Mouse (Mus musculus) hindbrain, embryonic 16.5 days (tissue): ENCODE results near the gene Lins1. TPM values are rescaled to one million over a fixed set of nuclear protein-coding genes. Genes with fewer than 3 reads are reported as not detected.

Experiments used
- ATAC-seq: fragments of 200-750 bp; cut with Nextera tagmentation; 2 replicates; pipeline ENCODE4 v1.8.0; 2017; ENCODE audit warnings: moderate TSS enrichment, moderate library complexity
- H3K27ac ChIP-seq: fragments of 300-500 bp; sonication (generic); 2 replicates; pipeline ENCODE4 v1.5.1; 2014; ENCODE audit warnings: low read depth, mild to moderate bottlenecking, control low read depth, low read length, moderate library complexity
- H3K27me3 ChIP-seq: fragments of 300-500 bp; sonication (generic); replicated peaks from 2 replicates; pipeline ENCODE4 v1.6.1; 2014; ENCODE audit warnings: low read length; ENCODE audit not compliant: control insufficient read depth, insufficient read depth
- H3K36me3 ChIP-seq: fragments of 300-500 bp; sonication (generic); 2 replicates; pipeline ENCODE4 v1.6.1; 2014; ENCODE audit warnings: mild to moderate bottlenecking, low read length, moderate library complexity, mixed read lengths; ENCODE audit not compliant: control insufficient read depth, insufficient read depth
- H3K4me1 ChIP-seq: fragments of 300-500 bp; sonication (generic); 2 replicates; pipeline ENCODE4 v1.6.1; 2014; ENCODE audit warnings: low read depth, low read length; ENCODE audit not compliant: control insufficient read depth, insufficient read depth
- H3K4me2 ChIP-seq: fragments of 300-500 bp; sonication (generic); 2 replicates; pipeline ENCODE4 v1.6.1; 2014; ENCODE audit warnings: mild to moderate bottlenecking, low read length, control low read depth, moderate library complexity
- H3K4me3 ChIP-seq: fragments of 300-500 bp; sonication (generic); 2 replicates; pipeline ENCODE4 v1.5.1; 2014; ENCODE audit warnings: mild to moderate bottlenecking, low read length, control low read depth, moderate library complexity
- H3K9ac ChIP-seq: fragments of 300-500 bp; sonication (generic); 2 replicates; pipeline ENCODE4 v1.6.1; 2014; ENCODE audit warnings: low read depth, mild to moderate bottlenecking, control low read depth, low read length, moderate library complexity
- H3K9me3 ChIP-seq: fragments of 300-500 bp; sonication (generic); 2 replicates; pipeline ENCODE4 v1.6.1; 2014; ENCODE audit warnings: mild to moderate bottlenecking, low read length, moderate library complexity; ENCODE audit not compliant: control insufficient read depth
- WGBS: fragments of 180-500 bp; shearing (Covaris S2); extraction: QIAGEN DNeasy Blood & Tissue Kit; methylation state at CpG from one replicate; pipeline ENCODE4 v1.1.7; 2014; 5-methylcytosine and 5-hydroxymethylcytosine counted together
- polyA plus RNA-seq: library from polyadenylated mRNA; unstranded; fragments of >200 nt; fragmentation: Nextera tagmentation; extraction: Ambion mirVana; gene quantifications from 2 replicates; pipeline ENCODE4 v1.2.1, GENCODE M21; 2015

The Lins1 gene
- polyA plus RNA-seq = 16.2 and 18.8 TPM in 2 replicates

GRCm38 (mm10) chr7:66689620-66690360, at the start of gene Lins1:
Lins1 (plus strand) TSS chr7:66689889.
- Histone ChIP-seq H3K4me3 (peak within 1 kb of the TSS; percentile 91), H3K27me3 (no peaks in the 10 kb centered on the region), H3K9me3 (no peaks in the 10 kb centered on the region), H3K36me3 (no peaks in the 10 kb centered on the region; the same call in 1 of the 2 replicates), H3K4me1 (peaks cover 14% of the 10 kb centered on the region), H3K4me2 (peak within 1 kb of the TSS; percentile 79), H3K27ac (peak within 1 kb of the TSS; percentile 98), H3K9ac (peak within 1 kb of the TSS; percentile 93)
- WGBS = under 1% methylated on average over 39 of the region's 52 CpGs
- ATAC-seq = peak; percentile 99

DNA sequence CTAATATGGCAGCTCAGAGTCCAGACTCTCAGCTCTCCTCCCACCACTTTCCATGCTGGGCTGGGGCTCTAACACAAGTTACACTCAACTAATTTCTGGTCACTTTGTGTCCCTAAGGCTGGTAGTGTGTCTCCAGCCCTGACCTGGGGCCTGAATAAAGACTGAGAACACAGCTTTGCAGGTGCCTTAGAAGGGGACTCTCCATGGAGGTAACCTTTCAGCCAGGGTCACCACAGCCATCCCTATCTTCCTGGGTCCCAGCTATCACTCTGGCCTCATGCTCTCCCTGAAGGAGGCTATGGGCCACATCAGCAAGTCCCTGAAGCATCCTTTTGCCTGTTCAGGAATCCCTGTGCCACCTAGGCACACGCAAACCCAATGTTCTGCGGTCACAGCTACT, 44.0 kb upstream of the Lins1 start:
- ATAC-seq = no peak
- WGBS = 98% methylated on average over 2 of the region's 2 CpGs

GRCm38 (mm10) chr7:66649181-66649580, 40.5 kb upstream of the Lins1 start:
- 88% methylated on average over 2 of the region's 2 CpGs for WGBS
- H3K4me2 ChIP-seq = no peak overlapping the region
- no peak overlapping the region for H3K27ac ChIP-seq
- no peaks in the 10 kb centered on the region for H3K27me3 ChIP-seq
- peaks cover 3% of the 10 kb centered on the region; the same call in 1 of the 2 replicates for H3K36me3 ChIP-seq
- ATAC-seq = no peak
- H3K4me3 ChIP-seq = no peak overlapping the region
- no peak overlapping the region for H3K9ac ChIP-seq
- H3K4me1 ChIP-seq = no peaks in the 10 kb centered on the region
- H3K9me3 ChIP-seq = no peaks in the 10 kb centered on the region

More for the DNA sequence above, 44.0 kb upstream of the Lins1 start:
- Histone ChIP-seq H3K4me1 (no peaks in the 10 kb centered on the region), H3K4me2 (no peak overlapping the region), H3K4me3 (no peak overlapping the region), H3K27ac (no peak overlapping the region), H3K9ac (no peak overlapping the region), H3K36me3 (peaks cover 10% of the 10 kb centered on the region; the same call in 1 of the 2 replicates), H3K9me3 (no peaks in the 10 kb centered on the region), H3K27me3 (no peaks in the 10 kb centered on the region)

DNA sequence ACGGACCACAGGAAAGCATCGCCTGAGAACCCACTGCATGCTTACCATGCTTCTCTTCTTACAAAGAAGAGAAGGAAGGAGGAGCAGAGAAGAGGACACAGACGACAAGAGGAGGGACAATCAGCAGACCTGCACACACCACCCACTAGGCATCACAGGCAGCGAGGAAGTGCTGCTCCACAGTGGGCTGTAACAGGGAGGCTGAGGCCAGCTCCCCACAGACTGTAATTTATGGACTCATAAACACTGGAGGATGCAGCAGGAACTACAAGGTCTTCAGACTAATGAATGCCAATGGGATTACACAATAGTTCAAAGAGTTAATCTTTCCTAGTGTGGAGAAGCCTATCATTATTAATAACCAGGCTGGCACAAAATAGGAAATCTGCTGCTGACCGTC, 38.8 kb upstream of the Lins1 start:
- Histone ChIP-seq H3K4me3 (no peak overlapping the region), H3K36me3 (peaks cover 9% of the 10 kb centered on the region; the same call in 1 of the 2 replicates), H3K9ac (no peak overlapping the region), H3K4me2 (no peak overlapping the region), H3K27ac (no peak overlapping the region), H3K9me3 (no peaks in the 10 kb centered on the region), H3K4me1 (no peaks in the 10 kb centered on the region), H3K27me3 (no peaks in the 10 kb centered on the region)
- 70% methylated on average over 5 of the region's 5 CpGs for WGBS
- ATAC-seq = no peak

- Histone ChIP-seq H3K9me3 (no peaks in the 10 kb centered on the region), H3K9ac (no peak overlapping the region), H3K4me3 (no peak overlapping the region), H3K4me1 (no peaks in the 10 kb centered on the region), H3K27me3 (no peaks in the 10 kb centered on the region), H3K36me3 (peaks cover 8% of the 10 kb centered on the region; the same call in 1 of the 2 replicates), H3K27ac (no peak overlapping the region), H3K4me2 (no peak overlapping the region)
- ATAC-seq = no peak
- WGBS = 92% methylated on average over 4 of the region's 4 CpGs
Measured at GRCm38 (mm10) chr7:66652216-66652615, 37.5 kb upstream of the Lins1 start.

DNA sequence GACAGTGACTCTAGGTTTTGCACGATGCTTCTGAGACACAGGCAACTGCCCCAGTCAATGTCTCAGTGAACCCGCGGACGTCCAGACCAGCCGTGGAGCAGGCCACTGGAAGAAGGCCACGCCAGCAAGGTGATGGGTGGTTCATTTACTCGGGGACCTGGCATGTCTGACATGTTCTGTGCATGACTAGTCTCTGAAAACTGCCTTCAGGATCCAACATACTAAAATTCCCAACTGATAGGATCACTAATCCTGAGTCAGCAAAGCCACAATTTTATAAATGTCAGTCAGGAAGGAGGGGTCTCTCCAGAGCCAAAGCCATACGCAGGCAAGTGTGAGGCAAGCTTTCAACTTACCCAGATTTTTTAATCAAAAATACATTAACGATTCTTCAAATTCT, 36.1 kb upstream of the Lins1 start:
- Histone ChIP-seq H3K9me3 (no peaks in the 10 kb centered on the region), H3K27me3 (no peaks in the 10 kb centered on the region), H3K4me1 (no peaks in the 10 kb centered on the region), H3K9ac (no peak overlapping the region), H3K4me2 (no peak overlapping the region), H3K4me3 (no peak overlapping the region), H3K36me3 (peaks cover 6% of the 10 kb centered on the region; the same call in 1 of the 2 replicates), H3K27ac (no peak overlapping the region)
- no peak for ATAC-seq
- 91% methylated on average over 9 of the region's 9 CpGs for WGBS

GRCm38 (mm10) chr7:66655471-66655870, 34.2 kb upstream of the Lins1 start:
- H3K27me3 ChIP-seq = no peaks in the 10 kb centered on the region
- no peak overlapping the region for H3K9ac ChIP-seq
- H3K4me2 ChIP-seq = no peak overlapping the region
- ATAC-seq = no peak
- H3K4me1 ChIP-seq = no peaks in the 10 kb centered on the region
- no peak overlapping the region for H3K27ac ChIP-seq
- no peak overlapping the region for H3K4me3 ChIP-seq
- H3K36me3 ChIP-seq = peaks cover 6% of the 10 kb centered on the region; the same call in 1 of the 2 replicates
- no peaks in the 10 kb centered on the region for H3K9me3 ChIP-seq
- 78% methylated on average over 9 of the region's 9 CpGs for WGBS

GRCm38 (mm10) chr7:66660291-66660690, 29.4 kb upstream of the Lins1 start:
- Histone ChIP-seq H3K27me3 (no peaks in the 10 kb centered on the region), H3K9ac (no peak overlapping the region), H3K4me2 (no peak overlapping the region), H3K9me3 (no peaks in the 10 kb centered on the region), H3K27ac (no peak overlapping the region), H3K4me3 (no peak overlapping the region), H3K36me3 (no peaks in the 10 kb centered on the region), H3K4me1 (no peaks in the 10 kb centered on the region)
- ATAC-seq = 0 out of 2 replicates have a peak, but pooled peaks have one; percentile 14
- WGBS = 78% methylated on average over 7 of the region's 7 CpGs

DNA sequence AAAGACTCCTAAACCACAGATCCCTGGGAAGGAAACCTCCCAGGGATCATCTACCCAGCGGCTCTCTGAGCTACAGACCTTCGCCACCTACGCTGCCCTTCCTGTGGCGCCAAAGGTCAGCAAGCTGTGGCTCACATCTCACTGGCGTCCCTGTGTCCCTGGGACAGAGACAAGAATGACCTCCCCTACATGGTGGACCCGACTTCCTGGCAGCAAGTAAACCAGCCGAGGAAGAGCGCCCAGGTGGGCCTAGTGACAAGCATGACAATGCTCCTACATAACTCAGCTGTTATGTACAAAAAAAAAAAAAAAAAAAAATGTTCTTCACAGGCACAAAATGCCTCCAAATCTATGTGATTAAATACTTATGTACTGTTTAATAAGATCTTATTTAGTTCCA, 28.7 kb upstream of the Lins1 start:
- Histone ChIP-seq H3K4me3 (no peak overlapping the region), H3K9me3 (no peaks in the 10 kb centered on the region), H3K36me3 (no peaks in the 10 kb centered on the region), H3K4me2 (no peak overlapping the region), H3K27ac (no peak overlapping the region), H3K27me3 (no peaks in the 10 kb centered on the region), H3K4me1 (no peaks in the 10 kb centered on the region), H3K9ac (no peak overlapping the region)
- ATAC-seq = no peak
- 89% methylated on average over 8 of the region's 8 CpGs for WGBS
